Mouse (Mus musculus) ovary, postnatal 10 days (tissue): ENCODE measurements around the gene Krt27.
A peak's percentile ranks its signal among the peaks of the same experiment; 100 is the strongest.

Experiments
- DNase-seq: peaks from one replicate; pipeline ENCODE4 v3.0.0; 2022; ENCODE audit warnings: low spot score

The Krt27 gene

DNA sequence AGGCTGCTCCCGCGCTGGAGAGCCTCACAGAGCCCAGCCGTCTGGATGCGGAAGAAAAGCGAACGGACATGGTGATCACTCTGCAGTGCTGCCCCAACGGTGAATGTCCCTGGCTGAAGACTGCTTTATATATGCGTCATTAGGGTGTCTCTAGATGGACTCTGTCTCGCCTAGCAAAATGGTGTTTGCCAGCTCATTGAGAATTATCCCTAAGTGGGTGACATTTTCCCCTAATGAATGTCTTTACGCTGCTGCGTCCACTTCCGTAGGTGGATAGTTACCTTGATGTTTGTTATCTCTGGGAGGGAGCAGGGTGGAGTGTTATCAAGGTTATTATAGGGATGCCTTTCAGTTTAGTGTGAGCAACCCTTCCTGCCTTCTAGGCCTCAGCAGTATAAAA, at the start of gene Krt27:
TSS of gene Krt27 (minus strand) at position 101 of the 400 bp plus-strand sequence.
- DNase-seq, result no peak

DNA sequence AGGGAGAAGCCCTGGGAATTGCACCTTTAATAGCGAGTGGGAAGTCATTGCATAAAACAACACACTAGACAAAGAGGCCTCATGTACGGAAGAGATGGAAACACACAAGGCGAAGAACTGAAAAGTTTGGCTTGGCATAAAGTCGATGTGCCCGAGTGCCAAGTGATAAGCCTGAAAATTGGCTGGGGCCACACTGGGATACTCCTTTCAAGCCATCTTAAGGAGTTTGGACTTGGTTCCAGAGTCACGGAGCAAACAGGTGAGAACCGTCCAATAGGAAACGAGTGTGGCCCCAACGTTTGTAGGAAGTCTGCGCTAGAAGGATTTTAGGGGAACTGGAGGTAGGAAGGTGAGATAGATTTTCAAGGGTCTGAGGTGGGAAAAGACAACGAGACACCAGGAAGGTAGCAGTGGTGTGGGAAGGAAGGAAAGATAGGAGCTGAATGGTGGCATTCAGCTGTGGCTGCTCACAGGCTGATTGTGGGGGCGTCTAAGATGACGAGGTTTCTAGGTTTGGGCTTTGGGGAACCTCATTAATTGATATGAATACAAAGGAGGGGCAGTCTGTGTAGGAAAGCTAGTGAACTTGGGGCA, 49.1 kb upstream of the Krt27 start:
- no peak for DNase-seq

DNA sequence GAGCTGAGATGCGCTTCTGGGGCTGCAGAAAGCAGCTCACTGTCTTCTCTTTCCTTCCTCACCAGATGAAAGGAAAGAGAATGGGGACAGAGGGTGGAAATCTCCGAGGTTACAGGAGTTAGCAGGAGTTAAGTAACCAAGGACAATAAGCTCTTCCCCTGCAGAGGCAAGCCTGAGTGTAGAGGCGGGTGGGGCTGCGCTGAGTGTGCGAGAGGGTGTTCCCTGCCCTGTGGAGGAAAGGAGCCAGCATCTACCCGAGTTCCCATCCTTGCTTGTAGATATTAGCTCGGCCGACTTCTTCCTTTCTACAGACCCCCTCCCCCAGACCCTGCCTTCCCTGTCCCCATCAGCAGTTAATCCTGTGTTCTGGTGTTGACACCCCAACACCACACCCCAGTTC, 47.9 kb upstream of the Krt27 start:
- DNase-seq, result no peak

DNA sequence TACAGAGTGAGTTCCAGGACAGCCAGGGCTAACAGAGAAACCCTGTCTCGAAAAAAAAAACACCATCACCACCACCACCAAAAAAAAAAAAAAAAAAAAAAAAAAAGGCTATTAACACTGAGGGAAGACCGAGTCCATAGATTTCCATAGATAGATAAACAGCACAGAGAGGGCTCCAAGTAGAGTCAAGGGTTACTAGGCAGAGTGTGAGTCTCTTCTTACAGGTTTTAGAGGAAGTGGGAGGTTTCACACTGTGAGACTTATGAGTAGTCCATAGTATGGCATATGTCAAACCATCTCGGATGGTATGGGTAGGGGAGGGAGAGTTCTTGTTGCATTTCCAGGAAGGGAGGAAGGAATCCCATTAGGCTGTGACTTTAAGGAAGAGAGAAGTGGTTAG, 47.2 kb upstream of the Krt27 start:
- no peak for DNase-seq

DNA sequence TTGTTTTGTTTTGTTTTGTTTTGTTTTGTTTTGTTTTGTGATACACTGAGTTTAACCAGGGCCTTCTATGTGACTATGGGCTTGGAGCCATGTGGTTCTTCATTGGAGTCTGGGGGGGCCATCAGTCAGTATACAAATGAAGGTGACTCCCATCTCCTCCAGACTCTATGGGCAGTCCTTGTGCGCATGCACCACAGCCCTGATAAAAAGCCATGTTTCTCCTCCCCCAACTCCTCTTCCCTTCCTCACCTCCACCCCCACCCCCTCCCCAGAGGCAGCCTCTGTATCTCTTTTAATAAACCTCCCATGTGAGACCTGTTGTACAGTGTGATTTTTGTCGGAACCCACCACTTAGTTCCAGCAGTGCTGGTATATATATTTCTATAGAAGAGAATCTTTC, 45.8 kb upstream of the Krt27 start:
- DNase-seq, result no peak

DNA sequence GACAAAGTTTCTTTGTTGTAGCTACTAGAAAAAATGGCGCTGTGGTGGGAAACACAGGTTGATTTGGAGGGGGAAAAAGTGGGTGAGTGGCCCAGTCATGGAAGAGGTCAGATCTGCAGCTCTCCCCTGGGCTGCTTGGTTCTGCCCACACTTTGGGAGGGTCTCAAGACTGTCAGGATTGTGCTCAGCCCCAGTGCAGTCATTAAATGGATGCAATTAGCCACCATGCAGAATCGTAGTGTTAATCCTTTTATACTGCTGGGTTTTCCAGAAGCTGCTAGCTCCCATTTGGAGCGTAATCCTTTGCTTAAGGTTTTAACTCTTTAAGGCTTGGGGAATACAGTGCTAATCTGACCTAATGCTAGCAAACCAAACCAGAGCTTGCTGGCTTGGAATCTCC, 45.1 kb upstream of the Krt27 start:
- DNase-seq, result no peak

DNA sequence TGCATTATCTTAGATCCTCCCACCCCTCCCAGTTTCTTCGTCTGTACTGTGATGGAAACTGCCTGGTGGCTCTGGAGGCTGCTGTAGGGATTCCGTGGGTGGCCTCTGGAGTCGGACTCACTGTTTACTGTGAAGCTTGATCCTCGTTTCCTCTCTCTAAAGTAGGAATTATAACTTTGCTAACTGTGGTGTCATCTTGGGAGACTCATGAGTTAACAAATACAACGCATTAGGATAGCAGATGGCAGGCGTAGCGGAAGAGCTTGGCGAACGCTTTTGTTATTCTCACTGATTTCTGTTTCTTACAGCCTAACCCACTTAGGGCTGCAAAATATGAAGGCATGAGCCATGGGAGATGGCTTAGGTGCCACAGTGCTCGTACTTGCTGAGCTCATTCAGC, 41.6 kb upstream of the Krt27 start:
- no peak for DNase-seq

DNA sequence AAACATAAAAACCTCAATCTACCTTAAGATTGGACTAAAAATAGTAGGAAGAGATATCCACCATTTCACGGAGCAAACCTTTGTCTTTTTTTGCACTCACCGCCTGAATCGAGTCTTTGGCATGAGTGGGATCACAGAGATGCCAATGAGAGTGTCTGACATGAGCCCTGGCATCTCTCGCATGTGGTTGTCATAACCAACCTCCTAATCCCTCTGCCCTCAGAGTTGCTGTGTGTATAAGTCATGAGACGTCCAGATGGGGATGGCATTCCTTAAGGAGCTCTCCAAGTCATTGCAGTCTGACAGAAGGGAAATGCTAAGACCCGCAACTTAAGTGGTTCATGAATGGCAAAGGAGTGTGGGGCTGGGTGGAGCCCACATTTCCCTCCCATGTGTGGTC, 40.5 kb upstream of the Krt27 start:
- DNase-seq, result no peak

DNA sequence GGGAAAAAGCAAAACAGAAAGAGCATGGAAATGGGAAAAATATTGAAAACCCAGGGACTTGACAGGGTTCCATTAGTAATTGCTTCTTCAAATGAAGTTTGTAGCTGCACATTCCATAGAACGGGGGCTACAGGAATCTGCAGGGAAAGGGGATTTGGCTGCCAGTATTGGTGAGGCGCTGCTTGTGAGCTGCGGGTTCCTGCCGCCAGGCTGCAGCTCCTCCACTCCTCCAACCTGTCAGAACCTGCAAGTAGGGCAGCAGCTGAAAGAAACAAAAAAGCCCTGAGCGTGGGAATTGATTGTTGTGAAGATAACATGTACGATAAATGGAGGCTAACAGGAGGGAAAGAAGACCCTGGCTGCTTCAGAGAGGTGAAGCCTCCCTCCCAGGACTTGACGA, 40.0 kb upstream of the Krt27 start:
- no peak for DNase-seq

DNA sequence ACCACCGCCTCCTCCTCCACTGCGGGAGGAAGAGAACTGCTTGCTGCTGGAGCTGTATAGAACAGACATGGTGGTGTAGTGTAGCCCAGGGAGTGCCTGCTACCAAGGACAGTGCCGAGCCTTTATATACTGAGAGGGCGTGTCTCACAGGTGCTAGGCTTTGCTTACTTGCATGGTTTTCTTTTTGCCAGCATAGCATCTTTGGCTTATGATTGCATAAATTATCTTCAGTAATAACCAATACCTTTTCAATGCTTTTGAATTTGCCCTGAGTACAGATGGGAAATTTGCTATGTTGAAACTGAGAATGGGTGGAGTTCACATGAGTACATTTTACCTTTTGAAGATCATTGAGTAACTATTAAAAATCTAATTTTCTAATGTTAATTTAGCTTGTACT, 38.4 kb upstream of the Krt27 start, which contains the start of gene Krt10:
TSS of gene Krt10 (minus strand) at position 101 of the 400 bp plus-strand sequence.
- no peak for DNase-seq

DNA sequence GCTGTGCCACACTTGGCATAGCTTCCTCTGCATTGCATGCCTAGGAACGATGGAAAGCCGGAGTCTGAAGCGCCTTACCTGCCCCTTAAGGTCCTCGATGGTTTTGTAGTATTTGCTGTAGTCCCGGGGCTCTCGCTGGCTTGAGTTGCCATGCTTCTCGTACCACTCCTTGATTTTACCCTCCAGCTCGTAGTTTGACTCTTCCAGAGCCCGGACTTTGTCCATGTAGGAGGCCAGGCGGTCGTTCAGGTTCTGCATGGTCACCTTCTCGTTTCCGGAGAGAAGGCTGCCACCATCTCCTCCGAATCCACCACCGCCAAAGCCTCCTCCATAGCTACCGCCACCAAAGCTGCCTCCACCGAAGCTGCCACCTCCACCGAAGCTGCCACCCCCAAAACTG, 37.8 kb upstream of the Krt27 start:
- no peak for DNase-seq

DNA sequence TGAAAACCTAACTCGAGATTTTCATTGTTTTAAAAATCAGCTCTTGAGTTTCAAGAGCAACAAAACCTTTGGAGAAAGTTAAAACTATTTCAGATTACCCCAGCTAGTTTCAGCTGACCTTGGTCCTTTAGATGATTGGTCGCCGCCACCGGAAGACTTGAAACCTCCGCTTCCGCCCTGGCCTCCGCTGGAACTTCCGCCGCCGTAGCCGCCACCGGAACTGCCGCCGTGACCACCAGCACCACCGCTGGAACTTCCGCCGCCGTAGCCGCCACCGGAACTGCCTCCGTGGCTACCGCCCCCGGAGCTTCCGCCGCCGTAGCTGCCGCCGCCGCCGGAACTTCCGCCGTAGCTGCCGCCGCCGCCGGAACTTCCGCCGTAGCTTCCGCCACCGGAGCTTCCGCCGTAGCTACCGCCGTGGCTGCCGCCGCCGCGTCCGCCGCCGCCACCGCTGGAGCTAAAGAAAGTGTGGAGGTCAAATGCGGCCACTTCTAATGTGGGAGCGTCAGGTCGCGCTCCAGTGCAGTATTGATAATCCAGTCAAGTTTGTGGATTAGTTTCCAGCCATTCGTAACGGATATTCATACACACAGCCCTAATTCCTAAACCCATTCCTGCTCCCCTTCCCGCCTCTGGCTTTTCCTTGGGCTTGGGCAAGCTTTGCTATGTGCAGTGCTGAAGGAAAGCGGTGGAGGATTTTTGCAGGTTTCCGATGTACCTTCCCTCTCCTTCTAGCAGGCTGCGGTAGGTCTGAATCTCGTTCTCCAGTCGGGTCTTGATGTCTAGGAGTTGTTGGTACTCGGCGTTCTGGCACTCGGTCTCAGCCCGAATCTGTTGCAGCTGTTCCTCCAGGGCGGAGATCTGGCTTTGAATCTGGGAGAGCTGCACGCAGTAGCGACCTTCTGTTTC, 35.2 kb upstream of the Krt27 start:
- peak; percentile 65 for DNase-seq

DNA sequence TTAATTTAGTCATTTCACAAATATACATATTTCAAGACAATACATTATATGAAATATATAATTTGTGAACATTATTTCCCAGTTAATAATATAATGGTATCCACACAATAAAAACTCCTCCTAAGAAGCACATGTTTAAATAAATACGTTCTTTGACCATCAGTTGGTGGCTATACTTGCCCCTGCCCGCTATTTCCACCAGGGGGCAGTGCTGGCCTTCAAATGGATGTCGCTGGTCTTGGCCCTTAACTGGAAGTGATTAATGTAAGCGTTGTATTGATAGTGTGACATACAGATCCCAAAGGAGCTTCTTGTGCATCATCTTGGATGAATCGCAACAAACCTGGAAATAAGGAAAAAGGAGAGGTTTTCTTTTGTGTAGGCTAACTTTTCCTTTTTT, 28.7 kb upstream of the Krt27 start:
- DNase-seq, result peak; percentile 40

DNA sequence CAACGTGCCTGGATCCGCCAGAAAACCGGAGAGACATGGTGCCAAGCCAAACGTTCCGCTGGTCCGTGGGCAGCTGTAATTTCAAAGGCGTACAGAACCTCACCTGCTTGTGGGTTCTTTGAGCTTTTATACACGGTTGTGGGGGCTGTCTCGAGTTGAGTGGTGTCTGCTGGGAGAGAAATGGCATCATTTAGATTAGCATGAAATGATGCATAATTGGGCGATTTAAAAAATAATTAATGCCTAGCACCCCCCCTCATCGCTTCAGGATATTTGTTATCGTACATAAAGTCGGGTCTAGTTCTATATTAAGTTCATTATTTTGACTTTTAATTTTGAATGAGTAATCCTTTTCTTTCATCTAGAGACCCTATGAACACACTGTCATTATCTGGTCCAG, 23.9 kb upstream of the Krt27 start, which contains the start of gene Krt28:
TSS of gene Krt28 (minus strand) at position 101 of the 400 bp plus-strand sequence.
- DNase-seq, result no peak

DNA sequence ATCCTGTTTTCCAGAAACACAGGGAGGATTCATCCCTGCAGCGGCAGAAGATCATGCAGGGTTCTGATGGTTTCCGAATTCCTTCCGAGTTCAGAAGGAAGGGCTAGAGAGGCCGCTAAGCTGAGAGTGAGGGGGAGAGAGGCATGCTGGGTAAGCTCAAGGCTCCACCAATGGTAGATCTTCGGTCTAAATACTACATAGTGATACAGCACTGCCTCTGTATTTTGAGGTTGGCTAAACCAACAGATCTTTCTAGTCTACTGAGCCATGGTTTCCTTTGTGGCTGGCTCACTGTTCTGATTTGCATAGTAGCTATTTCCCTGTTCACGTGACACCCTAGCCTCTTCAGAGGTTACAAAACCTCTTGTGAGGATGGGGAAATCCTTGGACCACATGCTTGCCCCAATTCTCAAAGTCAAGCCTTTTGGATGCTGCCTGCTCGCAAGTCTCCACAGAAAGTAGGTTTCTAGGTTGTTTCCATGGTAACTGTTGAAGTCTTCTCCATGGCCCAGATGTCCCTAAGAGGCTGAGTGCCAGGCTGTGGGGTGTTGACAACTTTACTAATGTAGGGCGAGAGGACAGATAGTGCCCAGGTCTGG, 19.0 kb upstream of the Krt27 start:
- DNase-seq, result no peak

DNA sequence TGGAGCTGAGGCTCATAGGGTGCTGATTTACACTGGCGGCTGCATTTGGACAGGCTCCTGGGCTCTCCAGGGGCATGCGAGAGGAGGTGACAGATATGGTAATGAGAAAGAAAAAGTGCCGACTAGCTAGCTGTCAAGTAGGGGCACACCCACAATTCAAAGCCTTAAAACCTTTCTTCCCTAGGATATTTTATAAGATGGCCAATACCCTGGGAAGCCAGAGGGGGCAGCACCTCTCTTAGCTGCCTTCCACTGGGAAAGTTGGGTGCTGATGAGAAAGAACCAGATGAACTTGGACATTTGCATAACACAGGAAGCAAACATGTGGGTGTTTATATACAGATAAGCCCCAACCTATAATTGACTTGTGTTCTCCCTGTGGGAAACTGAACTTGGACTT, 18.3 kb upstream of the Krt27 start:
- no peak for DNase-seq

DNA sequence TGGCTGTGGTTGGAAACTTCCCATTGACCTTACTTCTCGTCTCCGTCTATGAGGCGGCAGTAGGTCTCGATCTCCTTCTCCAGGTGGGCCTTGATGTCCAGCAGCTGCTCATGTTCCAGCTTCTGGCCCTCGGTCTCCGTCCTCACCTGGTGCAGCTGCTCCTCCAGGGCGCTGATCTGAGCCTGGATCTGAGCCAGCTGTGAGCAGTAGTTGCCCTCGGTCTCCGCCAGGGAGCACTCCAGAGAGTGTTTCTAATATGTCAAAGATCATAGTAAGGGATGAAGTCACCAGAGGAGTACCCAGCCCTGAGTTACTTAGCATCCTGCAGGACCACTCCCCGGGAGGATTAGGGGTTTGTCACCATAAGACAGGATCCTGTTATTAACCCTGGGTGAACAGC, 15.9 kb upstream of the Krt27 start:
- no peak for DNase-seq

DNA sequence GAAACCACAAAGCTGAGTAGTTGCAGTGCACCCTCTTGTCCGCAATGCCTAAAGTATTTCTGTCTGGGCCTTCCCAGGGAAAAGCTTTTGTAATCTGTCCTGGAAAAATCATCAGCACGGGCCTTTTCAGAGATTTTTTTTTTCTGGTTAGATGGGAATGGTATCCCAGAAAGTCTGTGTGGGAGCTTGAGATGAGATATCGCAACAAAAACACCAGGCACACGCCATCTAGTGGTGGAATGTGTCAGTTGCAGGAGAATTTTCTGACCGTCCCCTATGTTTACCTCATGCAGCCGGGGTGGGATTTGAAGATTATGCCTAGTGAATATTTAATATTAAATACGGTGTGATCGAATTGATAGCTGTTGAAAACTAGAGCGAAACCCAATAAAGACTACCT, 13.5 kb upstream of the Krt27 start:
- DNase-seq, result no peak

DNA sequence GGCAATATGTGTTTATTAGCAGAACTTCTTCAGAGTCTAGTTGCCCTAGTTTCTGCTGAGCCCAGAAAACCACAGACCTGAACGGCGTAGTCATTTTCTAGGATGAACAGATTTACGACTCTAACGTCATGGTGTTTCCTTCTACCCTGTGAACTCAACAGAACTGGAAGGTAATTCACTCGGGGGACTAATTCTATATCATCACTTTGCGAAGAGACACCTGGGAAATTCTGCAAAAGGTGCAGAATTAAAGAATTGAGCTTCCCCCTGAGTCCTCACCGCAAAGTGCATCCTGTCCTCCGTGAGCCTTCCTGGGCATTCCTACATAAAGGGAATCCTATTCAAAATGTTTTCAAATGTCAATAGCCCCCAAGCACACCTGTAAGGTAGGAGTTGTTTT, 10.5 kb upstream of the Krt27 start:
- no peak for DNase-seq

DNA sequence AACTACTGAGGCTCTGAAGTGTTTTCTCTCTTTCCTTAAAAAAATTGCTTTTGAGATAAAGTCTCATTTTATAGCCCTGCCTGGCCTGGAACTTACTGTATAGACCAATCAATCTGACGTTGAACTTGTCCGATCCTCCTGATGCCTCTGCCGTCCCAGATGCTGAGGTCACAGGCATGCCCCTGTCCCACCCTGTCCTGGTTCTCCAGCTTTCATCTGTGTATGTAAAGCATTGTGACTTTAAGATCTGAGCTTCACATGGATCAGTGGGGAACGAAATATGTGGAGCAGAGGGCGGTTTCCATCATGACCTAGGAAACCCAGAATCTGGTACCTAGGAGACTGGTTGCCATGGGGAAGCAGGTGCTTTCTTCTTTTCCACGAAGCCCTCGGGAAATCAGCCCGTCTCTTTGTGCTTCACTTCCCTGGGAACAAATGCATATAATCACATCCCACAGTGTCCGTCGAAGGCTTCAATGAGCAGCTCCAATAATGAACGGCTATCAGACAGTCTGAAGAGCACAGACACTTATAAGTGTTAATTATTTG, 11.5 kb downstream of the Krt27 start:
- DNase-seq, result no peak

DNA sequence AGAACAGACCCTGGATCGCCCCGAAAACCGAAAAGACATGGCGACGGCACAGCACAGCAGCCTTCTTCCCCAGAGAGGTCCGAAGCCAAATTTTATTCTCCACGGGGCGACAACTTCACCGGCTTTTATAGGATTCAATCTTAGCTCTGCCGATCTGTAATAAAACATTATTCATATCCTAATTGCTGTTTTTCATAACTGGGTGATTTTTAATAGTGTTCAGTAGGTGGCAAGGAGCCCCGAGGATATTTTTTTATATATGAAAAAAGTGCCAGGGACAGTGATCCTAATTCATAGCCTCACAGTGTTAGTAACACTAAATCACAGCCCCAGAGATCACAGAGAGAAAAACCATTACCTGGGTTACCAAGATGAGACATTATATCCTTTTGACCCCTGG, 13.0 kb downstream of the Krt27 start, which contains the start of gene Krt26:
TSS of gene Krt26 (minus strand) at position 101 of the 400 bp plus-strand sequence.
- DNase-seq, result no peak

DNA sequence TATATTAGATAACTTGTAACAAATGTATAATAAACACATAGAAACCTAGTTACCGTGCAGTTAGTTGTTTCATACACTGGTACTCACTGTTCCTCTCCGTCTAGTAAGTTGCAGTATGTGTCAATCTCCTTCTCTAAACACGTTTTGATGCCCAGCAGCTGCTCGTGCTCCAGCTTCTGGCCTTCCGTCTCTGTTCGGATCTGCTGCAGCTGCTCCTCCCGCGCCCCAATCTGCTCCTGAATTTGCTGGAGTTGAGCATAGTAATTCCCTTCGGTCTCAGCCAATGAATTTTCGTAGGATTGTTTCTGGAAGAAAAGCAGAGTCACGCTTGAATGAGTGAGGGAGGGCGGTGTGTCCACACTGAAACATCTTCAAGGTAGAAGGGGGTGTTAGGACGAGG, 17.5 kb downstream of the Krt27 start:
- no peak for DNase-seq

DNA sequence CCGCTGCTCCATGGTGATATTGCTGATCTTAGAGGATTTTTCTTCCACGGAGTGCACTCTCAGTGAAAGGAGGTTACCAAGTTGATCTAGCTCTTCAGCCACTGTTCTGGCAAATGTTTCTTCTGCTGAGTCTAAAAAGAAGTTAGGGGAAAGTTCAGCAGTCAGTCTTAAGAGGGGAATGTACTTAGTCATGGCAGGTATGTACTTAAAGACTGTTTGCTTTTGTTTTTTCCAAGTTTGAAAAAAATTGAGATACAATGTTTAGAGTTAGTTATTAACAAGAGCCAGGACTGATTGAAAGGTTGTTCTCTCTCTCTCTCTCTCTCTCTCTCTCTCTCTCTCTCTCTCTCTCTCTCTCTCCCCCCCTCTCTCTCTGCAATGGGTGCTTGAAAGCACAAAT, 21.2 kb downstream of the Krt27 start:
- DNase-seq, result no peak
